Mouse (Mus musculus) kidney, embryonic 14.5 days (tissue): ENCODE measurements around the gene Rsph1. TPM values are rescaled to one million over a fixed set of nuclear protein-coding genes. Genes with fewer than 3 reads are reported as not detected.

Source experiments
- ATAC-seq: fragments of 200-750 bp; cut with Nextera tagmentation; 2 replicates; pipeline ENCODE4 v1.8.0; 2017; ENCODE audit warnings: moderate number of reproducible peaks, mild to moderate bottlenecking, moderate TSS enrichment, moderate library complexity; ENCODE audit not compliant: low FRiP score, low TSS enrichment
- H3K27ac ChIP-seq: fragments of 300-500 bp; sonication (generic); 2 replicates; pipeline ENCODE4 v1.5.1; 2014; ENCODE audit warnings: low read depth, mild to moderate bottlenecking, low read length, moderate library complexity, mixed read lengths
- H3K27me3 ChIP-seq: fragments of 300-500 bp; sonication (generic); 2 replicates; pipeline ENCODE4 v1.6.1; 2014; ENCODE audit warnings: mild to moderate bottlenecking, low read length; ENCODE audit not compliant: control insufficient read depth, insufficient read depth
- H3K36me3 ChIP-seq: fragments of 300-500 bp; sonication (generic); 2 replicates; pipeline ENCODE4 v1.6.1; 2014; ENCODE audit warnings: low read length, mixed read lengths; ENCODE audit not compliant: control insufficient read depth, insufficient read depth
- H3K4me1 ChIP-seq: fragments of 300-500 bp; sonication (generic); 2 replicates; pipeline ENCODE4 v1.6.1; 2014; ENCODE audit warnings: low read length, mixed read lengths; ENCODE audit not compliant: control insufficient read depth, insufficient read depth
- H3K4me2 ChIP-seq: fragments of 300-500 bp; sonication (generic); replicated peaks from 2 replicates; pipeline ENCODE4 v1.6.1; 2014; ENCODE audit warnings: low read depth, mild to moderate bottlenecking, low read length
- H3K4me3 ChIP-seq: fragments of 300-500 bp; sonication (generic); 2 replicates; pipeline ENCODE4 v1.5.1; 2014; ENCODE audit warnings: mild to moderate bottlenecking, low read length
- H3K9ac ChIP-seq: fragments of 300-500 bp; sonication (generic); 2 replicates; pipeline ENCODE4 v1.6.1; 2014; ENCODE audit warnings: low read depth, mild to moderate bottlenecking, low read length, moderate library complexity
- H3K9me3 ChIP-seq: fragments of 300-500 bp; sonication (generic); 2 replicates; pipeline ENCODE4 v1.6.1; 2016; ENCODE audit warnings: low read length; ENCODE audit not compliant: control insufficient read depth
- WGBS: fragments of 180-500 bp; shearing (Covaris S2); extraction: QIAGEN DNeasy Blood & Tissue Kit; methylation state at CpG from one replicate; pipeline ENCODE4 v1.1.7; 2014; 5-methylcytosine and 5-hydroxymethylcytosine counted together
- polyA plus RNA-seq: library from polyadenylated mRNA; unstranded; fragments of >200 nt; fragmentation: Nextera tagmentation; extraction: Ambion mirVana; gene quantifications from 2 replicates; pipeline ENCODE4 v1.2.1, GENCODE M21; 2014

Rsph1 gene
- polyA plus RNA-seq, 1 experiment from 2014 or later = 1.6 TPM

DNA sequence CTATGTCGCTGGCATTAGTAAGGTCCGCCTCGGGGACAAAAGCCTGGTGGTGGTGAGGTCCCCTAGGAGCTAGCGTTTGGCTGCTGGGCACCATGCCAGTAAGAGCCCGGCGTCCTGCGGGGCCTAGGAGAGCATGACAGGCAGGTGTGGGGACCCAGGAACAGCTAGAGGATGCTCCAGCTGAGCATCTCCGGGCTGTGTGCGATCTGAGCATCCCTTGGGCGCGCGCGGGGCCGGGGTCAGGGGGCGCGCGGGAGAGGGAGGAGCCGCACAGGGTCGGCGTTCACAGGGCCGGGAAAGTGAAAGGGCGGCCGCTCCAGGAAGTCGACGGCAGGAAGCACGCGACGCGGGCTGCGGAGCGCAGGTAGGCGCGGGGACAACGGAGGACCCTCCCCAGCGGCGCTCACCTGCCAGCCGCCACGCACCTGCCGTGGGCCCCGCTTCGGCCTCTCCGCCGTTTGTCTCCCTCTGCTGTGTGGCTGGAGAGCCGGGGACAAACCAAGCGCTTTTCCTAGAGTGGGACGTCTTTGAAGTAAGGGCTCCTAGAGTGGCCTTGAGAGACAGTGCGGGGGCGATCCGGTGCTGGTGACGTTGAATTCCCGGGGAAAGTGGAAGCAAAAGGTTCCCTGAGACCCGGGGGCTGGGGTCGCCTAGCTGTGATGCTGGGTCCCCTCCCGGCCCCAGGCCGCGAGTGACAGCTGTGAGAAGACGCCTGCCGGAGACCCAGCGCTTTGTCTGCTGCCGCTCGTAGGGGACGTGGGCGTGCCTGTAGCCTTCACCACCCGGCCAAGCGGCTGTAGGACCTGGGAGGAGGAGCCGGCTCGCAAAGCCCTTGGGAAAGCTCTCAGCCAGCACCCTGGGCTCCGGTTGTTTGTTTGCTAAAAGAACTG, 19.0 kb upstream of the Rsph1 start:
- Histone ChIP-seq H3K4me3 (peak overlapping the region; percentile 47), H3K4me2 (peak overlapping the region; percentile 93), H3K27ac (no peak overlapping the region), H3K4me1 (peaks cover 14% of the 10 kb centered on the region), H3K27me3 (peaks cover 23% of the 10 kb centered on the region), H3K9ac (peak overlapping the region; percentile 56), H3K36me3 (no peaks in the 10 kb centered on the region), H3K9me3 (no peaks in the 10 kb centered on the region)
- ATAC-seq = peak; percentile 65
- WGBS = 1% methylated on average over 67 of the region's 68 CpGs

DNA sequence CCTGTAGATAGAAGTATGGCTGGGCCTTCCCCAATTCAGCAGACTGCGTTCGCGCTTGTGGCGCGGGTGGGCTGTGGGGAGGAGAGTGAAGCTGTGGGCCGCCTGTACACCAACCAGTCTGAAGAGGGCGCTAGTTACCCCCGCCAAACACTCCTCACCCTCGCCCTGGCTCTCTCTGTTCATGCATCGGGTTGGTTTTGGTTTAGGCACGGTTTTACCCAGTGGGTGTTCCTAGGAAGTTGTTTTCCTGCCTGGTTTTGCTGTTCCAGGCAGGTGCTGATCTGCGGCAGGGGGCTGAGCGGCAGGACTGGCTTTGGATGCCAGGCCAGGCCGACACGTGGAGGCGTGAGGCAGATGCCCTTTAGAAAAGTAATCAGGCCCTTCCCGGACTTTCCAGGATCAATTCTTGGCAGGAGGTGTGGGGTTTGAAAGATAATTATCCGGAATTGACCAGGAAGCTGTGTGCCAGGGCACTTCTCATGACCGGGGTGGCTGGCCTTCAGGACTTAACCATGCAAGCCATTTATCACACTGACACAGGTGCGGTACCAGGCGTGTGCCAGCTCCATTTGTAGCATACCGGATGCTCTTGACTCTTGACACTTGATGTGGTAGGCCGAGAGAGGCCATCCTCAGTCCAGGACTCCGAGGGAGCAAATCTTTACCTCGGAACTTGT, 18.2 kb upstream of the Rsph1 start:
- Histone ChIP-seq H3K9me3 (no peaks in the 10 kb centered on the region), H3K4me1 (peaks cover 14% of the 10 kb centered on the region), H3K36me3 (no peaks in the 10 kb centered on the region), H3K27me3 (peaks cover 23% of the 10 kb centered on the region), H3K4me2 (peak overlapping the region; percentile 93), H3K9ac (peak overlapping the region; percentile 56; the same call in 1 of the 2 replicates), H3K4me3 (peak overlapping the region; percentile 47), H3K27ac (no peak overlapping the region)
- 0 out of 2 replicates have a peak, but pooled peaks have one; percentile 16 for ATAC-seq
- 28% methylated on average over 25 of the region's 25 CpGs for WGBS

GRCm38 (mm10) chr17:31294363-31295214, 17.4 kb upstream of the Rsph1 start:
- WGBS = 82% methylated on average over 15 of the region's 15 CpGs
- H3K4me2 ChIP-seq = no peak overlapping the region
- no peak overlapping the region for H3K9ac ChIP-seq
- peaks cover 14% of the 10 kb centered on the region for H3K4me1 ChIP-seq
- no peaks in the 10 kb centered on the region for H3K36me3 ChIP-seq
- no peak overlapping the region for H3K4me3 ChIP-seq
- peaks cover 23% of the 10 kb centered on the region for H3K27me3 ChIP-seq
- ATAC-seq = no peak
- H3K27ac ChIP-seq = no peak overlapping the region
- H3K9me3 ChIP-seq = no peaks in the 10 kb centered on the region

DNA sequence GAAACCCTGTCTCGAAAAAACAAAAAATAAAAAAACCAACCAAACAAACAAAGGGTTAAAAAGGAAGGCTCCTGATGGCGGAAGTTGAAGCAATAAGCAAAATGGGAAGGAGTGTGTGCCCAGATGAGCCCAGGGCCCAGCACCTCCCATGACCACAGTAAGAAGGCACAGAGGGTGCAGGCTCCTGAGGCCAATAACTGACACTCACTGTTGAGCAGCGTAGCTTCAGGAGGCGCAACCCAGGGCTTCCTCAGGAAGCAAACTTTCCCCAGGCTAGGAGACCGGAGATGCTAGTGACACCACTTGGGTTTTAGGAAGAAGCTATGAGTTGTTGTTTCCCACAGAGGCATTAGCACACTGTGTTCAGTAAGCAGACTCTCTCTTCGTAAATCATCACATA, 13.7 kb upstream of the Rsph1 start:
- Histone ChIP-seq H3K9ac (no peak overlapping the region), H3K36me3 (no peaks in the 10 kb centered on the region), H3K4me3 (no peak overlapping the region), H3K4me1 (peaks cover 2% of the 10 kb centered on the region; the same call in 1 of the 2 replicates), H3K27me3 (peaks cover 7% of the 10 kb centered on the region), H3K27ac (no peak overlapping the region), H3K9me3 (no peaks in the 10 kb centered on the region), H3K4me2 (no peak overlapping the region)
- no peak for ATAC-seq
- WGBS = 62% methylated on average over 6 of the region's 6 CpGs

- H3K4me3 ChIP-seq = no peak overlapping the region
- H3K27me3 ChIP-seq = peaks cover 1% of the 10 kb centered on the region
- no peaks in the 10 kb centered on the region for H3K4me1 ChIP-seq
- no peaks in the 10 kb centered on the region for H3K9me3 ChIP-seq
- no peak overlapping the region for H3K27ac ChIP-seq
- H3K4me2 ChIP-seq = no peak overlapping the region
- no peak for ATAC-seq
- H3K36me3 ChIP-seq = no peaks in the 10 kb centered on the region
- no peak overlapping the region for H3K9ac ChIP-seq
Observed at GRCm38 (mm10) chr17:31290311-31290710, 13.1 kb upstream of the Rsph1 start.

DNA sequence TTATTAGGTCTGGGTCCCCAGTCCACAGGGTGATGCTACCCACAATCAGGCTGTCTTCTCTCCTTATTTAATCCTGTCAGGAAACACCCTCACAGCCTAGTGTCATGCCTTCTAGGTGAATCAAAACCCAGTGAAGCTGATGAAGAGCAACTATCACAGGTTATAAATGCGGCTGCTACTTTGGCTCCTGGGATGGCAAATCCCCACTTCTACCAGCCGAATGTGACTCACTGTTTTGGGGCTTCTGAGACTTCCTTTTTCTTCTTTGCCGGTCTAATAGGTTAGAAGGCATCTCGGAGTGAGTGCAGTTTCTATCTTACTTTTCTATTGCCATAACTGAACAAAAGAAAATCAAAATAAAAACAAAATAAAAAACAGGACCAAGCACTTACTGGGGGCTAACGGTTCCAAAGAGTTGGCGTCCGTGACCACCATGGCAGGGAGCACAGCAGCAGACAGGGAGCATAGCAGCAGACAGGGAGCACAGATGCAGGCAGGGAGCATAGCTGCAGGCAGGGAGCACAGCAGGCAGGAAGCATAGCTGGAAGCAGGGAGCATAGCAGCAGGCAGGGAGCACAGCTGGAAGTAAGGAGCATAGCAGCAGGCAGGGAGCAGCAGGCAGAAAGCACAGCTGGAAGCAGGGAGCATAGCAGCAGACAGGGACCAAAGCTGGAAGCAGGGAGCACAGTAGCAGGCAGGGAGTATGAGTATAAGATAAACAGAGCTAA, 12.0 kb upstream of the Rsph1 start:
- Histone ChIP-seq H3K4me2 (no peak overlapping the region), H3K4me3 (no peak overlapping the region), H3K27ac (no peak overlapping the region), H3K27me3 (no peaks in the 10 kb centered on the region), H3K4me1 (no peaks in the 10 kb centered on the region), H3K9ac (no peak overlapping the region), H3K9me3 (no peaks in the 10 kb centered on the region), H3K36me3 (no peaks in the 10 kb centered on the region)
- WGBS = 78% methylated on average over 7 of the region's 7 CpGs
- no peak for ATAC-seq

DNA sequence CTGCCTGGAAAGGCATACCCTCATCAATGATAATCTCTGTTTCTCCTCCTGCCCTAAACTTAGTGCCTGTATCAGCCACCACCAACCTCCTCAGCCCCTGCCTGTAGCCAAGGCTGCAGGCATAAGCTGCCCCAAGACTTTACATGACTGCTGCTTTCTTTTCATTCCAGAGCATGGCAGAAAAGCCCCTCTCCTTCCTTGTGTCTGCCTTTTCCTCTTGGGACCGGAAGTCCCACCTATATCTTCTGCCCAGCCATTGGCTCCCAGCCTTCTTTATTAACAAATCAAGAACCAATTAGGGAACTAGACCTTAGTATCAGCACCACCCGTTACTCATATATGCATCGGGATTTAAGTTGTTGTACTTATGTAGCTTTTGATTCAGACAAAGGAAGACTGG, 10.0 kb upstream of the Rsph1 start:
- no peak overlapping the region for H3K4me2 ChIP-seq
- WGBS = 97% methylated on average over 3 of the region's 3 CpGs
- H3K27me3 ChIP-seq = no peaks in the 10 kb centered on the region; the same call in 1 of the 2 replicates
- H3K4me1 ChIP-seq = no peaks in the 10 kb centered on the region
- no peaks in the 10 kb centered on the region for H3K36me3 ChIP-seq
- no peak overlapping the region for H3K27ac ChIP-seq
- no peak overlapping the region for H3K4me3 ChIP-seq
- no peak overlapping the region for H3K9ac ChIP-seq
- no peaks in the 10 kb centered on the region for H3K9me3 ChIP-seq
- no peak for ATAC-seq

DNA sequence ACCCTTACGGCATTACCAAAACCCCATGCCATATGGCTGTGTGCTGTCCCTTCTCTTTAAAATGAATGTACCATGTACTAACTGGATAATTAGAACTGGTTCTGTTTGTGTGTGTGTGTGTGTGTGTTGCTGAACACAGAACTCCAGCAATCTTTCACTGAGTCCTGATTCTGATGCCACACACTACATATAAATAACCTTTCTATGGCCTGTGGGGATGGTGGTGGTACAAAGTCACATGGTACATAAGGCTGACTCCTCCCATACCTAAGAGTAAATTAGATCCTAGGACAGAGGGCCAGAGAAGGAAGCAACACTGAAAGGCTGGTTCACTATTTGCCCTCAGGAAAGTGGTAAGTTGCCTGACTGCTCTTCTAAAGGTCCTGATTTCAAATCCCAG, 9.3 kb upstream of the Rsph1 start, which contains the start of gene Slc37a1:
Slc37a1 (plus strand) TSS at position 301 of the 400 bp plus-strand sequence.
- ATAC-seq = no peak
- no peak within 1 kb of the TSS for H3K4me2 ChIP-seq
- no peak within 1 kb of the TSS for H3K27ac ChIP-seq
- WGBS = 100% methylated on average over 1 of the region's 1 CpGs
- no peaks in the 10 kb centered on the region for H3K4me1 ChIP-seq
- no peaks in the 10 kb centered on the region for H3K36me3 ChIP-seq
- H3K9me3 ChIP-seq = no peaks in the 10 kb centered on the region
- H3K4me3 ChIP-seq = no peak within 1 kb of the TSS
- no peak within 1 kb of the TSS for H3K9ac ChIP-seq
- no peaks in the 10 kb centered on the region; the same call in 1 of the 2 replicates for H3K27me3 ChIP-seq
